Mouse (Mus musculus): ENCODE data around the gene Ms4a6b. TPM values are rescaled to one million over a fixed set of nuclear protein-coding genes. Genes with fewer than 3 reads are reported as not detected.
"Not testable (repeated sequence)": the region's sequence is repeated elsewhere in the genome, so short reads cannot be mapped to it uniquely, and the experiment has no call there.

Ms4a6b gene
- total RNA-seq (2014; rRNA removed) (2.2 and 5.9 TPM in 2 replicates), polyA plus RNA-seq (2015; fragmentation: Nextera tagmentation; extraction: Ambion mirVana) (2.0 and 3.3 TPM in 2 replicates)

DNA sequence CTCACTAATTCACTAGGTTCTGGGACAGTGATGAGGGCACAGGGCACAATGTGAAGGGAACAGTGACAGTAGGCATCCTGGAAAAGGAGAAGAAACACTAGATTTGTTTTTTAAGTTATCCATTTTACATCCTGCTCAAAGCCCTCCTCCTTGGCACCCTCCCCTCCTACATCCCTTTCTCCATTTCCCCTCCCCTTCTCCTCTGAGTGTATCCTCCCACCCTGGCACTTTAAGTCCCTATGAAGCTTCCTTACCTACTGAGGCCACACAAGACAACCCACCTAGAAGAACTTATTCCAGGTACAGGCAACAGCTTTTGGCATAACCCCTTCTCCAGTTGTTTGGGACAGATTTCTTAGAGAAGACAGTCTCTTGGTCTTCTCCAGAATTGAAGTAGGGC lies at the start of gene Ms4a6b:
TSS of gene Ms4a6b (plus strand) at position 267 of the 400 bp plus-strand sequence.
- Histone ChIP-seq H3K4me1 (ENCODE audit: insufficient read depth) (no peaks in the 10 kb centered on the region), H3K4me2 (ENCODE audit: low read depth) (no peak within 1 kb of the TSS), H3K27me3 (ENCODE audit: insufficient read depth, low read length) (no peaks in the 10 kb centered on the region), H3K9me3 (ENCODE audit: low read length) (no peaks in the 10 kb centered on the region), H3K36me3 (ENCODE audit: insufficient read depth) (no peaks in the 10 kb centered on the region), H3K9ac (no peak within 1 kb of the TSS), H3K4me3 (ENCODE audit: low read depth, low read length) (no peak within 1 kb of the TSS), H3K27ac (ENCODE audit: low read depth, low read length) (no peak within 1 kb of the TSS)
- TF ChIP-seq CTCF (IDR thresholded peaks at IDR 0.05; ENCODE audit: low read depth) = no peak
- ATAC-seq (no peak), DNase-seq (no peak)

DNA sequence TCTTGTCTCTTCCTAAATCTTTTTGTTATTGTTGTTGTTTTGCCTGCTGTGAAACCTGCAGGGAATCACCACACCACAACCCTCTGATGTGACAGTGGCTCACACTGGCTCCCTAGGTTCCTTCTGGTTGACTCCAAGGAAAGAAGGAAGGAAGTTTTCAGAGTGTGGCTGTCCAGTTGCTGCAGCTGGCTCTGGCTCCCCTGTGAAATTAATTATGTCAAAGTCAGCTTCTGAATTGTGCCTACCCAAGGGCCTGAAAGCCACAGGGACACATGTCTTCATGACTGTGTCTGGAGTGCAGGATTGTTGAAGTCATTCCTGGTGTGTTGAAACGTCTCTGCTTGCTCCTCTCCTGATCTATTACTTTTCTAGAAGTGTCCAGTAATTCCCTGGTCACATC lies 48.0 kb upstream of the Ms4a6b start:
- not testable (repeated sequence) for H3K4me1 ChIP-seq (ENCODE audit: insufficient read depth); H3K4me3 ChIP-seq (ENCODE audit: low read depth, low read length); DNase-seq; H3K9me3 ChIP-seq (ENCODE audit: low read length); H3K9ac ChIP-seq; ATAC-seq; H3K27me3 ChIP-seq (ENCODE audit: insufficient read depth, low read length); H3K27ac ChIP-seq (ENCODE audit: low read depth, low read length); H3K36me3 ChIP-seq (ENCODE audit: insufficient read depth); H3K4me2 ChIP-seq (ENCODE audit: low read depth)
- WGBS = 66% methylated on average over 1 of the region's 1 CpGs

DNA sequence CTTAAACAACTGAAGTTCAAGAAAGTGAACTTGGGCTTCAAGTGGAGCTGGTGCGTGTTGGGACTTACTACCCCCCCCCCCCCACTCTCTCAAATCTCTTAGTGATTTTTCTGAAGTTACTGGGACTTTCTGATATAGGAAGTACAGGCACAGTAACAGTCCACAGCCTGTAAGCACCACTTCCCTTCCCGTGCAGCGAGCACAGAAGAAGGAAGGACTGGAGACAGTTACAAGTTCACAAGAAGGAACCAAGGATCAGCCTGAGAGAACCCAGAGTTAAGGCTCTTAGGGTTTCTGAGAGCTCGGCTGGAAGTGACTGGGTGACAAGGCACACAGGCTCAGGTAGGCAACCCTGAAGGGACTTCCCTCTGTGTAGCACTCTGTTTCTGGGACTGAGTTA lies 47.1 kb upstream of the Ms4a6b start, which contains the start of gene Ms4a6c:
TSS of gene Ms4a6c (plus strand) at position 152 of the 400 bp plus-strand sequence.
- not testable (repeated sequence) for H3K36me3 ChIP-seq (ENCODE audit: insufficient read depth); H3K9me3 ChIP-seq (ENCODE audit: low read length); DNase-seq; H3K27me3 ChIP-seq (ENCODE audit: insufficient read depth, low read length); H3K4me3 ChIP-seq (ENCODE audit: low read depth, low read length); H3K27ac ChIP-seq (ENCODE audit: low read depth, low read length); ATAC-seq; H3K9ac ChIP-seq; H3K4me1 ChIP-seq (ENCODE audit: insufficient read depth); H3K4me2 ChIP-seq (ENCODE audit: low read depth)
- WGBS = 85% methylated on average over 4 of the region's 4 CpGs

GRCm38 (mm10) chr19:11479714-11480113 lies 36.6 kb upstream of the Ms4a6b start:
- DNase-seq (no peak), ATAC-seq (no peak)
- Histone ChIP-seq H3K27ac (ENCODE audit: low read depth, low read length) (no peak overlapping the region), H3K4me2 (ENCODE audit: low read depth) (no peak overlapping the region), H3K4me1 (ENCODE audit: insufficient read depth) (no peaks in the 10 kb centered on the region), H3K27me3 (ENCODE audit: insufficient read depth, low read length) (no peaks in the 10 kb centered on the region), H3K4me3 (ENCODE audit: low read depth, low read length) (no peak overlapping the region), H3K9me3 (ENCODE audit: low read length) (no peaks in the 10 kb centered on the region), H3K9ac (no peak overlapping the region), H3K36me3 (ENCODE audit: insufficient read depth) (no peaks in the 10 kb centered on the region)
- WGBS = 87% methylated on average over 2 of the region's 2 CpGs
- no peak for TF ChIP-seq CTCF (IDR thresholded peaks at IDR 0.05; ENCODE audit: low read depth)

- no peak for ATAC-seq
- no peak for TF ChIP-seq CTCF (IDR thresholded peaks at IDR 0.05; ENCODE audit: low read depth)
- no peak overlapping the region for H3K4me2 ChIP-seq (ENCODE audit: low read depth)
- no peaks in the 10 kb centered on the region for H3K36me3 ChIP-seq (ENCODE audit: insufficient read depth)
- no peaks in the 10 kb centered on the region for H3K9me3 ChIP-seq (ENCODE audit: low read length)
- no peak overlapping the region for H3K4me3 ChIP-seq (ENCODE audit: low read depth, low read length)
- no peaks in the 10 kb centered on the region for H3K27me3 ChIP-seq (ENCODE audit: insufficient read depth, low read length)
- no peak overlapping the region for H3K27ac ChIP-seq (ENCODE audit: low read depth, low read length)
- no peaks in the 10 kb centered on the region for H3K4me1 ChIP-seq (ENCODE audit: insufficient read depth)
- 93% methylated on average over 2 of the region's 2 CpGs for WGBS
- no peak for DNase-seq
- no peak overlapping the region for H3K9ac ChIP-seq
These were observed 33.6 kb upstream of the Ms4a6b start for GRCm38 (mm10) chr19:11482684-11483083.

GRCm38 (mm10) chr19:11483941-11484340 lies 32.4 kb upstream of the Ms4a6b start:
- no peaks in the 10 kb centered on the region for H3K36me3 ChIP-seq (ENCODE audit: insufficient read depth)
- ATAC-seq = no peak
- DNase-seq = no peak
- no peaks in the 10 kb centered on the region for H3K4me1 ChIP-seq (ENCODE audit: insufficient read depth)
- no peak overlapping the region for H3K9ac ChIP-seq
- H3K4me3 ChIP-seq (ENCODE audit: low read depth, low read length) = no peak overlapping the region
- 71% methylated on average over 4 of the region's 4 CpGs for WGBS
- H3K9me3 ChIP-seq (ENCODE audit: low read length) = no peaks in the 10 kb centered on the region
- H3K4me2 ChIP-seq (ENCODE audit: low read depth) = no peak overlapping the region
- TF ChIP-seq CTCF (IDR thresholded peaks at IDR 0.05; ENCODE audit: low read depth) = no peak
- no peak overlapping the region for H3K27ac ChIP-seq (ENCODE audit: low read depth, low read length)
- H3K27me3 ChIP-seq (ENCODE audit: insufficient read depth, low read length) = no peaks in the 10 kb centered on the region

- Histone ChIP-seq H3K4me2 (ENCODE audit: low read depth) (no peak overlapping the region), H3K4me1 (ENCODE audit: insufficient read depth) (no peaks in the 10 kb centered on the region), H3K27ac (ENCODE audit: low read depth, low read length) (no peak overlapping the region), H3K27me3 (ENCODE audit: insufficient read depth, low read length) (no peaks in the 10 kb centered on the region), H3K4me3 (ENCODE audit: low read depth, low read length) (no peak overlapping the region), H3K36me3 (ENCODE audit: insufficient read depth) (no peaks in the 10 kb centered on the region), H3K9me3 (ENCODE audit: low read length) (no peaks in the 10 kb centered on the region), H3K9ac (no peak overlapping the region)
- ATAC-seq (no peak), DNase-seq (no peak)
- WGBS = 86% methylated on average over 3 of the region's 3 CpGs
- TF ChIP-seq CTCF (IDR thresholded peaks at IDR 0.05; ENCODE audit: low read depth) = no peak
These were observed 31.9 kb upstream of the Ms4a6b start for GRCm38 (mm10) chr19:11484388-11484787.

DNA sequence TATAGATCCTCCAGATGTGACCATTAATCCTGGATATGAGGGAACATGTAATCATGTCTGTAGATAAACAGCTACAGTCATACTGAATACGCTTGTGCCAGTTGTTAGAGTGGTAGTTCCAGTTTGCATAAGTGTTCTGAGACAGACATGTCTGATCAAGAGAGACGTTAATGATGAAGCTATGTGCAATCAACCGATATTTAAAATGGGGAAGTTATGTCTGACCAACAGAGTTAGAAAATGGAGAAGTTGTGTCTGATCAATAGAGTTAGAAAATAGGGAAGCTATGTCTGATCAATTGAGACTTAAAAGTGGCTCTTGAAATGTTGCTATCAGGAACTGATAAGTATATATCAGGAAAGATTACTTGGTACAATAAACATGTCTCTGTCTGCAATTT lies 31.0 kb upstream of the Ms4a6b start:
- no peaks in the 10 kb centered on the region for H3K4me1 ChIP-seq (ENCODE audit: insufficient read depth)
- no peak for ATAC-seq
- no peaks in the 10 kb centered on the region for H3K36me3 ChIP-seq (ENCODE audit: insufficient read depth)
- DNase-seq = no peak
- no peak overlapping the region for H3K4me2 ChIP-seq (ENCODE audit: low read depth)
- H3K27ac ChIP-seq (ENCODE audit: low read depth, low read length) = no peak overlapping the region
- no peak for TF ChIP-seq CTCF (IDR thresholded peaks at IDR 0.05; ENCODE audit: low read depth)
- no peaks in the 10 kb centered on the region for H3K9me3 ChIP-seq (ENCODE audit: low read length)
- H3K27me3 ChIP-seq (ENCODE audit: insufficient read depth, low read length) = no peaks in the 10 kb centered on the region
- 91% methylated on average over 3 of the region's 3 CpGs for WGBS
- no peak overlapping the region for H3K9ac ChIP-seq
- no peak overlapping the region for H3K4me3 ChIP-seq (ENCODE audit: low read depth, low read length)
